Mouse (Mus musculus) olfactory bulb, adult 2 months (tissue): ENCODE measurements around the gene Dazap1. TPM values are rescaled to one million over a fixed set of nuclear protein-coding genes. Genes with fewer than 3 reads are reported as not detected.
A peak's percentile ranks its signal among the peaks of the same experiment; 100 is the strongest.

Source experiments
- H3K27ac ChIP-seq: fragments of 200-500 bp; 2 replicates; pipeline ENCODE4 v1.5.1; 2012; ENCODE audit warnings: low read depth, low read length; ENCODE audit not compliant: insufficient read depth
- H3K4me1 ChIP-seq: fragments of 200-500 bp; 2 replicates; pipeline ENCODE4 v1.6.1; 2012; ENCODE audit warnings: low read length; ENCODE audit not compliant: control insufficient read depth, insufficient read depth
- H3K4me3 ChIP-seq: fragments of 200-500 bp; 2 replicates; pipeline ENCODE4 v1.5.1; 2012; ENCODE audit warnings: mild to moderate bottlenecking, low read depth, low read length, moderate library complexity; ENCODE audit not compliant: insufficient read depth
- CTCF ChIP-seq: fragments of 200-500 bp; IDR thresholded peaks from 2 replicates; pipeline ENCODE4 v1.5.1; 2012; ENCODE audit warnings: low read depth, mild to moderate bottlenecking, low read length, moderate library complexity; ENCODE audit not compliant: insufficient read depth
- POLR2A ChIP-seq: fragments of 200-500 bp; IDR thresholded peaks from 2 replicates; pipeline ENCODE4 v1.6.1; 2012; ENCODE audit warnings: mild to moderate bottlenecking, low read depth, low read length, moderate library complexity; ENCODE audit not compliant: insufficient read depth
- whole genome bisulfite sequencing: fragments of 180-500 bp; shearing (Covaris S2); methylation state at CpG from one replicate; pipeline ENCODE4 v1.1.7; 2018; 5-methylcytosine and 5-hydroxymethylcytosine counted together
- polyA plus RNA-seq: library from polyadenylated mRNA; stranded (reverse); fragments of >200 nt; gene quantifications from 2 replicates; pipeline ENCODE4 v1.2.4, GENCODE M21; 2012; ENCODE audit warnings: low replicate concordance; ENCODE audit not compliant: missing spikeins, insufficient read depth, insufficient read length

The Dazap1 gene
- polyA plus RNA-seq, 1 experiment = not detected

DNA sequence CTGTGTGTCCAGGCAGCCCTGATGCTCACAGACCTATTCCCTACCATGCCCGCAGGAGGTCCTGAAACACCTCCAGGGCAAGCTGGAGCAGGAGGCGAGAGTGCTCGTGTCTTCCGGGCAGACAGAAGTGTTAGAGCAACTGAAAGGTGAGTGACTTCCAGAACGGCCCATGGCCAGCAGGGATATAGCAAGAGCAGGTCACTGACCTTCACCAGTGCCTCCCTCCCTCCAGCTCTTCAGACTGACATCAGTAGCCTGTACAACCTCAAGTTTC, 40.7 kb downstream of the Dazap1 start:
- 0 out of 2 replicates have a peak overlapping the region, but pooled peaks have one; percentile 1 for H3K4me3 ChIP-seq
- 73% methylated on average over 5 of the region's 5 CpGs for WGBS
- no peak for TF ChIP-seq CTCF
- TF ChIP-seq POLR2A = no peak
- peak overlapping the region; percentile 58 for H3K27ac ChIP-seq
- H3K4me1 ChIP-seq = peaks cover 43% of the 10 kb centered on the region

DNA sequence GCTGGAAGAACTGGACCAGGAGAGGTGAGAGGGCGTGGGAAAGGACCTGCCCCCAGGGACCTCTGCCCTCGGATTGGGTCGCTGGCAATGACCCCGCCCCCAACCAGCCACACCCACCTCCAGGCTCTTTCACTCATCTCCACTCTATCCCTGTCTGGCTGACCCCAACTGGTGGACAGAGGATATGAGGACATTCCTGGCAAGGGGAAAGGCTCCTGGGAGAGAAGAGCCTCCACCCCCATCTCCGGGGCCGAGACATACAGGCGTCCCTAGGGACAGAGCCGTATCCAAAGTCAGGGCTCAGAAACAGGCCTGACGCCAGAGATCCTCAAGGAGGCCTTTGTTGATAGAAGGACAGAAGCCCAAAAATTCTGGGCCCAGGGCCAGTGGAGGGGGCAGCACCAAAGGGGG, 41.2 kb downstream of the Dazap1 start:
- TF ChIP-seq POLR2A (no peak), CTCF (no peak)
- peaks cover 39% of the 10 kb centered on the region for H3K4me1 ChIP-seq
- no peak overlapping the region for H3K4me3 ChIP-seq
- 38% methylated on average over 9 of the region's 9 CpGs for WGBS
- no peak overlapping the region; the same call in 1 of the 2 replicates for H3K27ac ChIP-seq

DNA sequence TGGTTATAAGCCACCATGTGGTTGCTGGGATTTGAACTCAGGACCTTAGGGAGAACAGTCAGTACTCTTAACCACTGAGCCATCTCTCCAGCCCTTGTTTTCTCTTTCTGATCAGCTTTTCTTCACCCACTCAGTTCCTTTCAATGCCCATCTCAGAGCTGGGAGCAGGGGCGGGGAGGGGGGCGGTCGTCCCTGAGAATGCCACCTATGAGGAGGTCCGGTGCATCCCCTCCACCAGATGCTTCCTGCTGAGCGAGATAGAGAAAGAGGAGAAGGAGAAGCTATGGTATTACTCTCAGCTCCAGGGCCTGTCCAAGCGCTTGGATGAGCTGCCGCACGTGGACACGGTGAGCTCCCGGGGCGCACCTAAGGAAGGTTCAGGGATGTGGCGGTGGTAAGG, 43.2 kb downstream of the Dazap1 start:
- WGBS = 75% methylated on average over 12 of the region's 12 CpGs
- Histone ChIP-seq H3K4me3 (no peak overlapping the region), H3K4me1 (peaks cover 27% of the 10 kb centered on the region), H3K27ac (no peak overlapping the region)
- TF ChIP-seq POLR2A (no peak), CTCF (no peak)

DNA sequence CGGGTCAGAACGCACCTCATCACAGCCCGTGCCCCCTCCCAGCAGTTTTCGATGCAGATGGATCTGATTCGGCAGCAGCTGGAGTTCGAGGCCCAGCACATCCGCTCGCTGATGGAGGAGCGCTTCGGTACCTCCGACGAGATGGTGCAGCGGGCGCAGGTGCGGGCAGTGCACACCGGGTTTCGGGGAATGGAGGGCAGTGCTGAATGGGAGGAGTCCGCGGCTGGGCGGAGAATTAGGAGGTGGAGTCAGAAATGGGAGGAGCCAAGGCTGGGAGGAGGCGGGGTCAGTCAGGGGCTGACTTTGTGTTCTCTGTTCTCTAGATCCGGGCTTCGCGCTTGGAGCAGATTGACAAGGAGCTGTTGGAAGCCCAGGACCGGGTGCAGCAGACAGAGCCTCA, 43.6 kb downstream of the Dazap1 start:
- 54% methylated on average over 25 of the region's 25 CpGs for WGBS
- peaks cover 23% of the 10 kb centered on the region for H3K4me1 ChIP-seq
- H3K27ac ChIP-seq = no peak overlapping the region
- no peak overlapping the region for H3K4me3 ChIP-seq
- TF ChIP-seq POLR2A (no peak), CTCF (no peak)

DNA sequence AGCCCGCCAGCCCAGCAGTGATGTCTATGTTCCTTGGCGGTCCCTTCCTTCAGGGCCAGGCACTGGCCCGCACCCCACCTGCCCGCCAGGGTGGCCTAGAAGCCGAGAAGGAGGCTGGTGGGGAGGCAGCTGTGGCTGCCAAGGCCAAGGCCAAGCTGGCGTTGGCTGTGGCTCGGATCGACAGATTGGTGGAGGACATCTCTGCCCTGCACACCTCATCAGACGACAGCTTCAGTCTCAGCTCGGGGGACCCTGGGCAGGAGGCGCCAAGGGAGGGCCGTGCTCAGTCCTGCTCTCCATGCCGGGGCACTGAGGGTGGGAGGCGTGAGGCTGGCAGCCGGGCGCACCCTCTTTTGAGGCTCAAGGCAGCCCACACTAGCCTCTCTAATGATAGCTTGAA, 50.3 kb downstream of the Dazap1 start:
- Histone ChIP-seq H3K4me3 (no peak overlapping the region), H3K4me1 (peaks cover 26% of the 10 kb centered on the region), H3K27ac (no peak overlapping the region)
- WGBS = 88% methylated on average over 16 of the region's 16 CpGs
- TF ChIP-seq POLR2A = no peak

DNA sequence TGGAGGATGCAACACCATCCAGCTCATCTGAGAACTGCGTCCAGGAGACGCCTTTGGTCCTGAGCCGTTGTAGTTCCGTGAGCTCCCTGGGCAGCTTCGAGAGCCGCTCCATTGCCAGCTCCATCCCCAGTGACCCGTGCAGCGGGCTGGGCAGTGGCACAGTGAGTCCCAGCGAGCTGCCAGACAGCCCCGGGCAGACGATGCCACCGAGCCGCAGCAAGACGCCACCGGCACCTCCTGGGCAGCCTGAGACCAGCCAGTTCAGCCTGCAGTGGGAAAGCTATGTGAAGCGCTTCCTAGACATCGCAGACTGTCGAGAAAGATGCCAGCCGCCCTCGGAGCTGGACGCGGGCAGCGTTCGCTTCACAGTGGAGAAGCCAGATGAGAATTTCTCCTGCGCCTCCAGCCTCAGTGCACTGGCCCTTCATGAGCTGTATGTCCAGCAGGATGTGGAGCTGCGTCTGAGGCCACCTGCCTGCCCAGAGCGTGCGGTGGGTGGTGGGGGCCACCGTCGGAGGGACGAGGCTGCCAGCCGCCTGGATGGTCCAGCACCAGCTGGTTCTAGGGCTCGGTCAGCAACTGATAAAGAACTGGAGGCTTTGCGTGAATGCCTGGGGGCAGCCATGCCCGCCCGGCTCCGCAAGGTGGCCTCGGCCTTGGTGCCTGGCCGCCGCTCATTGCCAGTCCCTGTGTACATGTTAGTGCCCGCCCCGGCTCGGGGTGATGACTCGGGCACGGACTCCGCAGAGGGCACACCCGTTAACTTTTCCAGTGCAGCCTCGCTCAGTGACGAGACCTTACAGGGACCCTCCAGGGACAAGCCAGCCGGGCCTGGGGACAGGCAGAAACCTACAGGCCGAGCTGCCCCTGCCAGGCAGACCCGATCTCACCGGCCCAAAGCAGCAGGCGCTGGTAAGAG, 51.6 kb downstream of the Dazap1 start:
- TF ChIP-seq CTCF (no peak), POLR2A (no peak)
- H3K27ac ChIP-seq = no peak overlapping the region
- 89% methylated on average over 54 of the region's 54 CpGs for WGBS
- peaks cover 39% of the 10 kb centered on the region for H3K4me1 ChIP-seq
- no peak overlapping the region for H3K4me3 ChIP-seq

DNA sequence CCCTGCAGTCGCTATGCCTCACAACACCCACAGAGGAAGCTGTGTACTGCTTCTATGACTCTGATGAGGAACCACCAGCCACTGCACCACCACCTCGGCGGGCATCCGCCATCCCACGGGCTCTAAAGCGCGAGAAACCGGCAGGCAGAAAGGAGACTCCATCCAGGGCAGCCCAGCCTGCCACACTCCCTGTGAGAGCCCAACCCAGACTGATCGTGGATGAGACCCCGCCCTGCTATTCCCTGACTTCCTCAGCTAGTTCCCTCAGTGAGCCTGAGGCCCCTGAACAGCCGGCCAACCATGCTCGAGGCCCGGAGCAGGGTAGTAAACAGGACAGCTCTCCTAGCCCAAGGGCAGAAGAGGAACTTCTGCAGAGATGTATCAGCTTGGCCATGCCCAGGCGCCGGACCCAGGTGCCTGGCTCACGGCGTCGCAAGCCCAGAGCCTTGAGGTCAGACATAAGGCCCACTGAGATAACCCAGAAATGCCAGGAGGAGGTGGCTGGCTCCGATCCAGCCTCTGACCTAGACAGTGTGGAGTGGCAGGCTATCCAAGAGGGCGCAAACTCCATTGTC, 52.4 kb downstream of the Dazap1 start:
- H3K27ac ChIP-seq = no peak overlapping the region
- no peak overlapping the region for H3K4me3 ChIP-seq
- H3K4me1 ChIP-seq = peaks cover 46% of the 10 kb centered on the region
- TF ChIP-seq POLR2A = no peak
- no peak for TF ChIP-seq CTCF
- 70% methylated on average over 20 of the region's 20 CpGs for WGBS

DNA sequence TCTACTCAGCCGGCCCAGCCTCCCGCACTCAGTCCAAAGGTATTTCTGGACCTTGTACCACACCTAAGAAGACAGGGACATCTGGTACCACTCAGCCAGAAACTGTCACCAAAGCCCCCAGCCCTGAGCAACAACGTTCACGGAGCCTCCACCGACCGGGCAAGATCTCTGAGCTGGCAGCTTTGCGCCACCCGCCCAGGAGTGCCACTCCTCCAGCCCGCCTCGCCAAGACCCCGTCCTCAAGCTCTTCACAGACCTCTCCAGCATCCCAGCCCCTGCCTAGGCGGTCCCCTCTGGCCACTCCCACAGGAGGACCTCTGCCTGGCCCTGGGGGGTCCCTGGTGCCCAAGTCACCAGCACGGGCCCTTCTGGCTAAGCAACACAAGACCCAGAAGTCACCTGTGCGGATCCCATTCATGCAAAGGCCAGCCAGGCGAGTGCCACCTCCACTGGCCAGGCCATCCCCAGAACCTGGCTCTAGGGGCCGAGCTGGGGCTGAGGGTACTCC, 53.3 kb downstream of the Dazap1 start:
- WGBS = 86% methylated on average over 16 of the region's 16 CpGs
- peaks cover 55% of the 10 kb centered on the region for H3K4me1 ChIP-seq
- TF ChIP-seq POLR2A = no peak
- no peak for TF ChIP-seq CTCF
- H3K27ac ChIP-seq = no peak overlapping the region
- no peak overlapping the region for H3K4me3 ChIP-seq

DNA sequence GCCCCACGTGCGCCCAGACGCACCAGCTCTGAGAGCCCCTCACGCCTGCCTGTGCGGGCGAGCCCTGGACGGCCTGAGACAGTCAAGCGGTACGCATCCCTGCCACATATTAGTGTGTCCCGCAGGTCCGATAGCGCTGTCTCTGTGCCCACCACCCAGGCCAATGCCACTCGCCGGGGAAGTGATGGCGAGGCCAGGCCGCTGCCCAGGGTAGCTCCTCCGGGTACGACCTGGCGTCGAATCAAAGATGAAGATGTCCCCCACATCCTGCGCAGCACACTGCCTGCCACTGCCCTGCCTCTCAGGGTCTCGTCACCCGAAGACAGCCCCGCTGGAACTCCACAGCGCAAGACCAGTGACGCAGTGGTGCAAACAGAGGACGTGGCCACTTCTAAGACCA, 54.0 kb downstream of the Dazap1 start:
- H3K4me1 ChIP-seq = peaks cover 57% of the 10 kb centered on the region
- H3K27ac ChIP-seq = no peak overlapping the region
- H3K4me3 ChIP-seq = no peak overlapping the region
- TF ChIP-seq CTCF = no peak
- TF ChIP-seq POLR2A = no peak
- 76% methylated on average over 27 of the region's 27 CpGs for WGBS
